Mouse (Mus musculus) E14TG2a.4 (cell line): Measurements from ENCODE around the gene Pde4c.

Experiments used
- CTCF ChIP-seq: conservative IDR thresholded peaks from 2 replicates; pipeline ENCODE4 v1.5.1; 2014; ENCODE audit warnings: low read length
- POU5F1 ChIP-seq: IDR thresholded peaks from 2 replicates; pipeline ENCODE4 v1.6.1; 2014; ENCODE audit warnings: low read length, borderline replicate concordance

DNA sequence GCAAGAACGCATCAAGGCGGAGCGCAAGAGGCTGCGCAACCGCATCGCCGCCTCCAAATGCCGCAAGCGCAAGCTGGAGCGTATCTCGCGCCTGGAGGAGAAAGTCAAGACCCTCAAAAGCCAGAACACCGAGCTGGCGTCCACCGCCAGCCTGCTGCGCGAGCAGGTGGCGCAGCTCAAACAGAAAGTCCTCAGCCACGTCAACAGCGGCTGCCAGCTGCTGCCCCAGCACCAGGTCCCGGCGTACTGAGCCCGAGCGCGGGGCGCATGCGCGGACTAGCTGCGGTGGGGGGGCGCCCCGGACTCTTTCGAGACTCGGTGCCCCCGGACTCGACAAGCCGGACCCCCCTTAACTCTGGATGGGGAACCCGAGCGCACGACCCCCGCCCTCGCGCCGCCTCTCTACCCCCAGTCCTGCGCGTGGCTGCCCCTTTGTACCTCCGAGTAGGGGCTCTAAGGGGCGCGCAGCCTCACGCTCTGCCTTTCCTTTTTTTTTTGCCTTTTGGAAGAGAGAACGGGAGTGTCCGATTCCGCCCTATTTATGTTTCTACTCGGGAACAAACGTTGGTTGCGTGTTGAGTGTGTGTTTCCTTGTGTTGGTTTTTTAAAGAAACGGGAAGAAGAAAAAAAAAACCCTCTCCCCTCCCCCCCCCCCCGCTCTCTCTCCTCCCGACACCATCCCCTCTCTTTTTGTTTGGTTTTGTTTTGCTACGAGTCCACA lies 23.5 kb upstream of the Pde4c start:
- TF ChIP-seq CTCF (no peak), POU5F1 (no peak)
